11 mouse cellular contexts compared by ENCODE assay signal in the genomic region with DNA sequence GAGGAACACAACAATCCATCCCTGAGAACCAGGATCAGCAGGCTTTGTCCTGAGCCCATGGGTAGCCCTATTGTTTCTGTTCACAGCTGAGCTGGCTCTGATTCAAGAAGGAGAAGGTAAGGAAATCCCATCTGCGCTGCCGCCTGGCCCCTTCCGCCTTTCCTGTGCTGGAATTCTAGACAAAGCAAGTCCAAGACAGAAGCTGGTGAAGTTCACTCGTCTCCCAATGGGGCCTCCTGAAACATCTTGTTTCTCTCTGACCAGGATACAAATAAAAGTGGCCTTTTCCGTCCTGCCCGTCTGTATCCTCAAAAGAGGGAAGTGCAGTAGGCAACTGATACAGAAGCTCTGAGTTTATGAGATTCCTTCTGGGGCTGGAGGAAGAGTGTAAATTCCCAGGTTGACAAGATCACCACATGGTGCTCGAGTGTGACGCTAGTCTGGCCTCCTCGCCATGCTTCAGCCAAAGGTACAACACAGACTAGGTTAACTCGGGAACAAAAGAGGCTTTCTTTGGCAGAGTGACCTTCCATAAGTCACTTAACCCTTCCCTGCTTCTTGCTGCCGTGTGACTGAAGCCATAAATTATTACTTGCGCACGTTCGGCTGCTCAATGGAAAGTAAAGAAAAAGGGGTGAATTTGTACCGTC.
DNase-seq lines count a peak whose midpoint lies in the region; ATAC-seq lines count a peak whose summit lies in the region.
"Had no signal": no experiment of that assay in that cellular context is flagged by ENCODE, and none has a peak within 500 bp of the region (broad histone marks: within the 10 kb centered on the region; RNA-seq: fewer than 3 reads in every experiment).

No protein-coding gene starts in this region.

- DNase-seq in adrenal gland, adult (ENCODE audit: inconsistent age in 2 of 2, low spot score in 1 of 2) = peak; percentile 10 to 28
- DNase-seq in adrenal gland, postnatal 10 days = no peak
- DNase-seq in embryo, embryonic 10 days (ENCODE audit: low spot score) = peak; percentile 39
- peak; percentile 32 to 53 for DNase-seq in kidney, postnatal 36 days
- DNase-seq in c-Kit-positive CD71-positive TER-119-positive erythroid progenitor cells, embryonic 14.5 days (ENCODE audit: low spot score) = no peak
- no peak for DNase-seq in layer of hippocampus, adult 9-10 months (ENCODE audit: low spot score)
- DNase-seq in adipocyte (ENCODE audit: low spot score) = no peak
- DNase-seq: thymus, postnatal 25 days had no signal

- 34% methylated on average over 15 of the region's 15 CpGs for WGBS in heart, embryonic 15.5 days

- H3K36me3 ChIP-seq in heart, embryonic 15.5 days = no peaks in the 10 kb centered on the region
- H3K36me3 ChIP-seq: forebrain, embryonic 10.5 days had no signal

- H3K9ac ChIP-seq in heart, embryonic 15.5 days = no peak overlapping the region

- H3K4me1 ChIP-seq in heart, embryonic 15.5 days (replicated peaks) = peaks cover 25% of the 10 kb centered on the region

- no peaks in the 10 kb centered on the region for H3K27me3 ChIP-seq in heart, embryonic 15.5 days

- ATAC-seq in heart, embryonic 15.5 days (replicated peaks; ENCODE audit: insufficient number of reproducible peaks, insufficient read depth, low FRiP score, low read depth) = no peak

- H3K4me2 ChIP-seq in heart, embryonic 15.5 days = no peak overlapping the region

- peak overlapping the region; percentile 86 for H3K27ac ChIP-seq in heart, embryonic 15.5 days
- H3K27ac ChIP-seq: forebrain, embryonic 10.5 days; macrophage had no signal

- no peaks in the 10 kb centered on the region for H3K9me3 ChIP-seq in heart, embryonic 15.5 days (replicated peaks)
- H3K9me3 ChIP-seq: forebrain, embryonic 10.5 days had no signal

- no peak overlapping the region for H3K4me3 ChIP-seq in heart, embryonic 15.5 days
- H3K4me3 ChIP-seq: forebrain, embryonic 10.5 days had no signal

Comparison
In these comparisons a context has a peak if more than half of its experiments do, and no peak if none do; other contexts are left out.
1. DNase-seq: peak in adrenal gland, adult (2 of 2), embryo, embryonic 10 days (single experiment) and kidney, postnatal 36 days (2 of 2); none in adrenal gland, postnatal 10 days (single experiment), c-Kit-positive CD71-positive TER-119-positive erythroid progenitor cells, embryonic 14.5 days (single experiment), layer of hippocampus, adult 9-10 months (single experiment) and adipocyte (single experiment).